Mouse (Mus musculus) thymus, adult 2 months (tissue): Measurements from ENCODE around the gene Tmem62. TPM values are rescaled to one million over a fixed set of nuclear protein-coding genes. Genes with fewer than 3 reads are reported as not detected.
"Not testable (repeated sequence)": the region's sequence is repeated elsewhere in the genome, so short reads cannot be mapped to it uniquely, and the experiment has no call there.

Source experiments
- DNase-seq: peaks from one replicate; pipeline ENCODE4 v3.0.0; 2021
- H3K27ac ChIP-seq: fragments of 200-500 bp; 2 replicates; pipeline ENCODE4 v1.5.1; 2012; ENCODE audit warnings: low read length, control low read depth; ENCODE audit not compliant: control insufficient read depth, insufficient read depth
- H3K27me3 ChIP-seq: fragments of 200-500 bp; 2 replicates; pipeline ENCODE4 v1.6.1; 2012; ENCODE audit warnings: mild to moderate bottlenecking, low read length, moderate library complexity, mixed read lengths; ENCODE audit not compliant: control insufficient read depth, insufficient read depth
- H3K36me3 ChIP-seq: fragments of 200-500 bp; 2 replicates; pipeline ENCODE4 v1.6.1; 2012; ENCODE audit warnings: mild to moderate bottlenecking, low read length, moderate library complexity; ENCODE audit not compliant: control insufficient read depth, insufficient read depth
- H3K4me1 ChIP-seq: fragments of 200-500 bp; replicated peaks from 2 replicates; pipeline ENCODE4 v1.6.1; 2012; ENCODE audit warnings: low read length; ENCODE audit not compliant: control insufficient read depth, insufficient read depth
- H3K4me3 ChIP-seq: fragments of 200-500 bp; 2 replicates; pipeline ENCODE4 v1.5.1; 2012; ENCODE audit warnings: mild to moderate bottlenecking, low read length, control low read depth, moderate library complexity; ENCODE audit not compliant: control insufficient read depth, insufficient read depth
- CTCF ChIP-seq: fragments of 200-500 bp; IDR thresholded peaks from 2 replicates; pipeline ENCODE4 v1.5.1; 2012; ENCODE audit warnings: mild to moderate bottlenecking, control low read depth, low read length, moderate library complexity, borderline replicate concordance; ENCODE audit not compliant: control insufficient read depth, poor library complexity, insufficient read depth; ENCODE audit errors: extremely low read depth
- POLR2A ChIP-seq: fragments of 200-500 bp; IDR thresholded peaks from 2 replicates; pipeline ENCODE4 v1.6.1; 2012; ENCODE audit warnings: mild to moderate bottlenecking, low read length, control low read depth, moderate library complexity; ENCODE audit not compliant: control insufficient read depth, poor library complexity, insufficient read depth; ENCODE audit errors: extremely low read depth
- WGBS: fragments of 180-500 bp; shearing (Covaris S2); methylation state at CpG from one replicate; pipeline ENCODE4 v1.1.7; 2018; 5-methylcytosine and 5-hydroxymethylcytosine counted together
- polyA plus RNA-seq: library from polyadenylated mRNA; depleted of rRNA; stranded (reverse); fragments of >200 nt; gene quantifications from 2 replicates; pipeline ENCODE4 v1.2.3, GENCODE M21; 2012

Gene Tmem62
- polyA plus RNA-seq, 1 experiment: 8.8 TPM

GRCm38 (mm10) chr2:120960261-120960660 is 16.6 kb upstream of the Tmem62 start:
- TF ChIP-seq POLR2A: no peak
- 100% methylated on average over 1 of the region's 1 CpGs for WGBS
- H3K27ac ChIP-seq: no peak overlapping the region

DNA sequence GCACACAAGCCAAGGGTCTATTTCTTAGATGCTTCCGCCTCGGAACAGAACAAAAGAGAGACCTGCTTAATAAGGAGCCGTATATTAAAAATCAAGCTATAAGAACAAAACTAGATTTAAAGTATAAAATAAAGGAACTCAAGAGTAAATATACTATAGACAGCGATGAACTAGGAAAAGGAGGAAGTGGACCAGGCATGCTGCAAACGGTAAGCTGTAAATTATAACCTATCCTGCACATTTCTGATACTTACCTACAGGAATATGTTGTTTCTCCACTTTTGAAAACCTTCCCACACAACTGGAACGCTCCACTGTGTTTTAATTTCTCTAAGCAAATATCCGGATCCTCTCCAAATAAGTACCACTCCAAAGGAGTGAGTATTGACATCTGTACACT is 13.7 kb upstream of the Tmem62 start:
- Histone ChIP-seq H3K4me1 (no peaks in the 10 kb centered on the region), H3K27me3 (no peaks in the 10 kb centered on the region), H3K36me3 (peaks cover 28% of the 10 kb centered on the region), H3K4me3 (no peak overlapping the region), H3K27ac (no peak overlapping the region)
- 89% methylated on average over 7 of the region's 7 CpGs for WGBS
- no peak for TF ChIP-seq CTCF
- TF ChIP-seq POLR2A: no peak
- no peak for DNase-seq

More at GRCm38 (mm10) chr2:120960261-120960660, 16.6 kb upstream of the Tmem62 start:
- Histone ChIP-seq H3K4me3 (no peak overlapping the region), H3K36me3 (peaks cover 30% of the 10 kb centered on the region), H3K27me3 (no peaks in the 10 kb centered on the region), H3K4me1 (no peaks in the 10 kb centered on the region)
- DNase-seq: no peak

DNA sequence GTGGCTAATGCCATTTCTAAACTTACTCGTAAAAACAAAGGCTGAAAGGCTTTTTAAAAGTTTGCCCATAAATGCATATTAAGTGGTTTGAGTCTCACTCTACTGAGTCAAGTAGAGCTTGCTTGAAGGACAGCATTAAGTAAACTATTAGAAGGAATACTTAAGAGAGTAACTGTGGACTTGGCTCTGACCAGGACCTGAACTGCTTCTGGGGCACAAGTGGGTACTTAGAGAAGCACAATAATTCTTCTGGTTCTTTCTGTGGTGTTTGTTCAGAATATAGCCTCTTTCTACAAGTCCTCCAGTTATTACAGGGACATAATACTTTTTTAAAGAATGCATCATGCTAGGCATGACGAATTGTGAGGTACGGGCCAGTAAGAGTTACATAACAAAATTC is 11.3 kb upstream of the Tmem62 start:
- Histone ChIP-seq H3K4me3 (no peak overlapping the region), H3K27ac (no peak overlapping the region), H3K36me3 (peaks cover 15% of the 10 kb centered on the region; the same call in 1 of the 2 replicates), H3K4me1 (peaks cover 2% of the 10 kb centered on the region), H3K27me3 (no peaks in the 10 kb centered on the region)
- DNase-seq: no peak
- TF ChIP-seq POLR2A: no peak
- TF ChIP-seq CTCF: no peak
- 98% methylated on average over 3 of the region's 3 CpGs for WGBS

GRCm38 (mm10) chr2:120970045-120970539 is 6.7 kb upstream of the Tmem62 start:
- Histone ChIP-seq H3K4me3 (peak overlapping the region; percentile 94), H3K36me3 (no peaks in the 10 kb centered on the region)

GRCm38 (mm10) chr2:120970559-120971080 is 6.2 kb upstream of the Tmem62 start, which contains the start of gene Ubr1:
TSS of gene Ubr1 (minus strand) at chr2:120970715.
- peak; percentile 60; the same call in 1 of the 2 replicates for TF ChIP-seq CTCF
- TF ChIP-seq POLR2A: peak; percentile 96
- peaks cover 4% of the 10 kb centered on the region for H3K4me1 ChIP-seq
- under 1% methylated on average over 39 of the region's 39 CpGs for WGBS
- DNase-seq: peak; percentile 88
- H3K27me3 ChIP-seq: no peaks in the 10 kb centered on the region
- H3K4me3 ChIP-seq: peak within 1 kb of the TSS; percentile 94
- H3K36me3 ChIP-seq: no peaks in the 10 kb centered on the region
- H3K27ac ChIP-seq: peak within 1 kb of the TSS; percentile 81

More at GRCm38 (mm10) chr2:120970045-120970539, 6.7 kb upstream of the Tmem62 start:
- TF ChIP-seq POLR2A (no peak), CTCF (no peak)
- no peak for DNase-seq
- Histone ChIP-seq H3K4me1 (peaks cover 4% of the 10 kb centered on the region), H3K27me3 (no peaks in the 10 kb centered on the region), H3K27ac (0 out of 2 replicates have a peak overlapping the region, but pooled peaks have one; percentile 13)
- 1% methylated on average over 23 of the region's 23 CpGs for WGBS

DNA sequence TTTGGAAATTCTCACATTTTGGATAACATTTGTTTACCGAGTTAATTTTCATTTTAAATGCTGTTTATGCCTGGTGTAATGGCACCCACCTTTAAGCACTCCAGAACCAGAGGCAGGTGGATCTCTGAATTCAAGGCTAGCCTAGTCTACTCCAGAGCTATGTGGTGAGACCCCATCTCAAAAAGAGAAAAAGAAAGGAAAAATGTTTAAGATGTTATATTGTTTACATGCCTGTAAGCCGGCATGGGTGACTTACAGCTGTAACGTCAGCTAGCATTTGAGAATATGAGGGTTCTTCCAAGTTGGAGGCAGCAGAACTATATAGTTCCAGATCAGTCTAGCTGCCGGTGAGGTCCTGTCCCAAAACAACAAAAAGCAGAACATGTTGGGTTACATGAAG is 5.1 kb upstream of the Tmem62 start:
- 94% methylated on average over 4 of the region's 4 CpGs for WGBS
- Histone ChIP-seq H3K27ac (no peak overlapping the region), H3K4me1 (peaks cover 4% of the 10 kb centered on the region), H3K4me3 (no peak overlapping the region), H3K36me3 (no peaks in the 10 kb centered on the region), H3K27me3 (no peaks in the 10 kb centered on the region)
- TF ChIP-seq POLR2A (no peak), CTCF (no peak)
- DNase-seq: no peak

GRCm38 (mm10) chr2:120972257-120972656 is 4.6 kb upstream of the Tmem62 start:
- H3K4me1 ChIP-seq, H3K4me3 ChIP-seq, H3K27me3 ChIP-seq, H3K36me3 ChIP-seq, DNase-seq, H3K27ac ChIP-seq: not testable (repeated sequence)
- 98% methylated on average over 8 of the region's 8 CpGs for WGBS
